Mouse (Mus musculus): ENCODE data around the gene Palm2.
A peak's percentile ranks its signal among the peaks of the same experiment; 100 is the strongest.

Gene Palm2

DNA sequence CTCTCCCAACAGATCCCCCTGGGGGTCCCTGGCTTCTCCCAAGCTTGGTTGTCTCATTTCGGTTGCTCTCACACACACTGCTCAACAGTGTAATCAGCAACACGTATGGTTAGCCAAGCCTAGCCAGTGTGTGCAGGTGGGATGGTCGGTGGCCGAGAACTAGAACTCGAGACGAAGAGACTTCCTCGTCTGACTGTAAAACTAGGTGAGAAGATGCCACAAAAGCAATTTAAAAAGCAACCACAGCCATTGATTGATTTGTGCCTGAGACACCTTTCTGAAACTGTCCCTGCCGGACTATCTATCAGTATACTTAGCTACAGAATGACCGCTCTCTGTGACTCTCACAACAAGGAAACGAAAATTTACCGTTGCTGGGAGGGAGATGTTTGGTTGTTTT lies 321.0 kb downstream of the Palm2 start:
- DNase-seq (ENCODE audit: low read depth) = no peak

DNA sequence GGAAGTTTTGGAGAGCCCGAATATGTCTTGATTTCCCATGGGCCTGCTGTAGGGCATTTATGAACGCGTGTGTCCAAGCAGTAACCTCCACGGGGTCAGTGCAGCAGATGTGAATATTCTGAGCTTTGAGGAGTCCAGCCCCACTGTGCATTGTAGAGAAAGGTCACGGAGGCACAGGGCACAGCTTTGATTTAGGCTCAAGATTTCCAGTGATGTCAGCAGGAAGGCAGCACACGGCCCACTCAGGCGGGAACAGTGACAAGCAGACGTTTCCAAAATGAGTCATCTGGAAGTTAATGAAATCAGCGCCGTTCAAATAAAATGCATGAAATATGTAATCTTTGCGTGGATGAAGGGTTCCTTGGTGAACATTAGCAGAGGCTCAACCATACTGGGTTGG lies 323.9 kb downstream of the Palm2 start:
- peak; percentile 35 for DNase-seq (ENCODE audit: low read depth)
